Mouse (Mus musculus) bone marrow macrophage, adult 2 months (primary cell): ENCODE results near the gene Fam184b.

ENCODE experiments used
- CTCF ChIP-seq: IDR thresholded peaks from 2 replicates; pipeline ENCODE4 v1.5.1; 2012; ENCODE audit warnings: low read depth, mild to moderate bottlenecking, low read length, moderate library complexity
- POLR2A ChIP-seq: IDR thresholded peaks from 2 replicates; pipeline ENCODE4 v1.6.1; 2012; ENCODE audit warnings: mild to moderate bottlenecking, low read depth, low read length, borderline replicate concordance

GRCm38 (mm10) chr5:45627771-45628170 lies 11.6 kb downstream of the Fam184b start:
- TF ChIP-seq POLR2A (no peak), CTCF (no peak)
